Mouse (Mus musculus) embryonic facial prominence, embryonic 11.5 days (tissue): ENCODE measurements around the gene Apol8. TPM values are rescaled to one million over a fixed set of nuclear protein-coding genes. Genes with fewer than 3 reads are reported as not detected.
A peak's percentile ranks its signal among the peaks of the same experiment; 100 is the strongest.

Experiments
- ATAC-seq: fragments of 200-750 bp; cut with Nextera tagmentation; replicated peaks from 2 replicates; pipeline ENCODE4 v1.8.0; 2017; ENCODE audit warnings: low read depth; ENCODE audit not compliant: insufficient number of reproducible peaks, low FRiP score, low TSS enrichment
- DNase-seq: peaks from one replicate; pipeline ENCODE4 v3.0.0-alpha.2; 2015; ENCODE audit warnings: low spot score
- H3K27ac ChIP-seq: fragments of 300-500 bp; sonication (generic); replicated peaks from 2 replicates; pipeline ENCODE4 v1.5.1; 2014; ENCODE audit warnings: mild to moderate bottlenecking, low read depth, low read length, control low read depth
- H3K27me3 ChIP-seq: fragments of 300-500 bp; sonication (generic); 2 replicates; pipeline ENCODE4 v1.6.1; 2014; ENCODE audit warnings: mild to moderate bottlenecking, low read length, moderate library complexity, mixed read lengths; ENCODE audit not compliant: control insufficient read depth, insufficient read depth
- H3K36me3 ChIP-seq: fragments of 300-500 bp; sonication (generic); replicated peaks from 2 replicates; pipeline ENCODE4 v1.6.1; 2014; ENCODE audit warnings: low read depth, mild to moderate bottlenecking, low read length, moderate library complexity, mixed read lengths; ENCODE audit not compliant: control insufficient read depth, insufficient read depth
- H3K4me1 ChIP-seq: fragments of 300-500 bp; sonication (generic); 2 replicates; pipeline ENCODE4 v1.6.1; 2014; ENCODE audit warnings: low read length, mixed read lengths; ENCODE audit not compliant: control insufficient read depth, insufficient read depth
- H3K4me2 ChIP-seq: fragments of 300-500 bp; sonication (generic); 2 replicates; pipeline ENCODE4 v1.6.1; 2014; ENCODE audit warnings: low read depth, mild to moderate bottlenecking, control low read depth, low read length, moderate library complexity
- H3K4me3 ChIP-seq: fragments of 300-500 bp; sonication (generic); 2 replicates; pipeline ENCODE4 v1.5.1; 2014; ENCODE audit warnings: low read depth, low read length, control low read depth
- H3K9ac ChIP-seq: fragments of 300-500 bp; sonication (generic); replicated peaks from 2 replicates; pipeline ENCODE4 v1.6.1; 2014; ENCODE audit warnings: mild to moderate bottlenecking, control low read depth, low read length
- H3K9me3 ChIP-seq: fragments of 300-500 bp; sonication (generic); replicated peaks from 2 replicates; pipeline ENCODE4 v1.6.1; 2016; ENCODE audit warnings: mild to moderate bottlenecking, low read length, inconsistent platforms, mixed read lengths; ENCODE audit not compliant: control insufficient read depth
- WGBS: fragments of 180-500 bp; shearing (Covaris S2); extraction: QIAGEN DNeasy Blood & Tissue Kit; methylation state at CpG from one replicate; pipeline ENCODE4 v1.1.7; 2014; 5-methylcytosine and 5-hydroxymethylcytosine counted together
- polyA plus RNA-seq: library from polyadenylated mRNA; unstranded; fragments of >200 nt; fragmentation: Nextera tagmentation; extraction: Ambion mirVana; gene quantifications from 2 replicates; pipeline ENCODE4 v1.2.1, GENCODE M21; 2014

Apol8 gene
- polyA plus RNA-seq, 1 experiment from 2014 or later, result 0.29 TPM

GRCm38 (mm10) chr15:77765484-77766093 is 8.8 kb upstream of the Apol8 start:
- no peak overlapping the region for H3K9ac ChIP-seq
- ATAC-seq, result no peak
- H3K27ac ChIP-seq, result no peak overlapping the region
- peaks cover 18% of the 10 kb centered on the region for H3K36me3 ChIP-seq
- no peak overlapping the region for H3K4me3 ChIP-seq
- 94% methylated on average over 16 of the region's 16 CpGs for WGBS
- H3K27me3 ChIP-seq, result no peaks in the 10 kb centered on the region
- H3K4me2 ChIP-seq, result no peak overlapping the region
- DNase-seq, result no peak
- H3K9me3 ChIP-seq, result no peaks in the 10 kb centered on the region
- H3K4me1 ChIP-seq, result no peaks in the 10 kb centered on the region

- DNase-seq (no peak), ATAC-seq (no peak)
- 83% methylated on average over 13 of the region's 13 CpGs for WGBS
- no peaks in the 10 kb centered on the region for H3K9me3 ChIP-seq
- no peak overlapping the region for H3K4me2 ChIP-seq
- H3K27ac ChIP-seq, result no peak overlapping the region
- peaks cover 16% of the 10 kb centered on the region for H3K36me3 ChIP-seq
- no peaks in the 10 kb centered on the region for H3K27me3 ChIP-seq
- H3K4me1 ChIP-seq, result no peaks in the 10 kb centered on the region
- H3K4me3 ChIP-seq, result no peak overlapping the region
- no peak overlapping the region for H3K9ac ChIP-seq
Observed at GRCm38 (mm10) chr15:77764391-77765006, 7.7 kb upstream of the Apol8 start.

- Histone ChIP-seq H3K27me3 (no peaks in the 10 kb centered on the region), H3K9ac (no peak overlapping the region), H3K36me3 (peaks cover 16% of the 10 kb centered on the region), H3K4me2 (no peak overlapping the region), H3K9me3 (no peaks in the 10 kb centered on the region), H3K27ac (no peak overlapping the region), H3K4me3 (no peak overlapping the region), H3K4me1 (no peaks in the 10 kb centered on the region)
- WGBS, result 94% methylated on average over 11 of the region's 11 CpGs
- DNase-seq (no peak), ATAC-seq (no peak)
Observed at GRCm38 (mm10) chr15:77763702-77764101, 6.9 kb upstream of the Apol8 start.

- Histone ChIP-seq H3K27me3 (no peaks in the 10 kb centered on the region), H3K9me3 (no peaks in the 10 kb centered on the region), H3K27ac (no peak overlapping the region), H3K4me3 (no peak overlapping the region), H3K9ac (no peak overlapping the region), H3K4me1 (no peaks in the 10 kb centered on the region), H3K4me2 (no peak overlapping the region), H3K36me3 (peaks cover 16% of the 10 kb centered on the region)
- 89% methylated on average over 16 of the region's 16 CpGs for WGBS
- DNase-seq, result no peak
- no peak for ATAC-seq
Observed at GRCm38 (mm10) chr15:77763050-77763449, 6.2 kb upstream of the Apol8 start.

- peaks cover 12% of the 10 kb centered on the region for H3K36me3 ChIP-seq
Observed at GRCm38 (mm10) chr15:77761561-77762380, 5.0 kb upstream of the Apol8 start.

GRCm38 (mm10) chr15:77761083-77761482 is 4.3 kb upstream of the Apol8 start:
- Histone ChIP-seq H3K36me3 (peaks cover 12% of the 10 kb centered on the region), H3K9me3 (no peaks in the 10 kb centered on the region)
- 96% methylated on average over 7 of the region's 7 CpGs for WGBS

More at GRCm38 (mm10) chr15:77761561-77762380, 5.0 kb upstream of the Apol8 start:
- H3K9me3 ChIP-seq, result no peaks in the 10 kb centered on the region
- 80% methylated on average over 22 of the region's 22 CpGs for WGBS
- no peaks in the 10 kb centered on the region for H3K27me3 ChIP-seq
- DNase-seq (peak; percentile 59), ATAC-seq (no peak)
- no peak overlapping the region for H3K9ac ChIP-seq
- no peak overlapping the region for H3K4me2 ChIP-seq
- no peak overlapping the region for H3K4me3 ChIP-seq
- no peak overlapping the region for H3K27ac ChIP-seq
- H3K4me1 ChIP-seq, result no peaks in the 10 kb centered on the region

GRCm38 (mm10) chr15:77760037-77760436 is 3.2 kb upstream of the Apol8 start:
- H3K27ac ChIP-seq, result no peak overlapping the region
- no peak for DNase-seq
- H3K9ac ChIP-seq, result no peak overlapping the region
- peaks cover 5% of the 10 kb centered on the region for H3K36me3 ChIP-seq
- ATAC-seq, result no peak
- H3K4me1 ChIP-seq, result no peaks in the 10 kb centered on the region
- H3K4me2 ChIP-seq, result no peak overlapping the region
- no peak overlapping the region for H3K4me3 ChIP-seq
- no peaks in the 10 kb centered on the region for H3K9me3 ChIP-seq
- WGBS, result 94% methylated on average over 16 of the region's 16 CpGs
- no peaks in the 10 kb centered on the region for H3K27me3 ChIP-seq

More at GRCm38 (mm10) chr15:77761083-77761482, 4.3 kb upstream of the Apol8 start:
- Histone ChIP-seq H3K27me3 (no peaks in the 10 kb centered on the region), H3K4me2 (no peak overlapping the region), H3K4me3 (no peak overlapping the region), H3K9ac (no peak overlapping the region), H3K27ac (no peak overlapping the region), H3K4me1 (no peaks in the 10 kb centered on the region)
- DNase-seq (no peak), ATAC-seq (no peak)
